Mouse (Mus musculus) embryonic fibroblast, embryonic 13.5 days (primary cell): ENCODE data around the gene Gm20388.

ENCODE experiments used
- CTCF ChIP-seq: IDR thresholded peaks from 2 replicates; pipeline ENCODE4 v1.5.1; 2011; ENCODE audit warnings: mild to moderate bottlenecking, control low read depth, low read length, moderate library complexity, borderline replicate concordance; ENCODE audit not compliant: insufficient read depth
- POLR2A ChIP-seq: IDR thresholded peaks from 2 replicates; pipeline ENCODE4 v1.6.1; 2011; ENCODE audit warnings: low read depth, mild to moderate bottlenecking, control low read depth, low read length, moderate library complexity

DNA sequence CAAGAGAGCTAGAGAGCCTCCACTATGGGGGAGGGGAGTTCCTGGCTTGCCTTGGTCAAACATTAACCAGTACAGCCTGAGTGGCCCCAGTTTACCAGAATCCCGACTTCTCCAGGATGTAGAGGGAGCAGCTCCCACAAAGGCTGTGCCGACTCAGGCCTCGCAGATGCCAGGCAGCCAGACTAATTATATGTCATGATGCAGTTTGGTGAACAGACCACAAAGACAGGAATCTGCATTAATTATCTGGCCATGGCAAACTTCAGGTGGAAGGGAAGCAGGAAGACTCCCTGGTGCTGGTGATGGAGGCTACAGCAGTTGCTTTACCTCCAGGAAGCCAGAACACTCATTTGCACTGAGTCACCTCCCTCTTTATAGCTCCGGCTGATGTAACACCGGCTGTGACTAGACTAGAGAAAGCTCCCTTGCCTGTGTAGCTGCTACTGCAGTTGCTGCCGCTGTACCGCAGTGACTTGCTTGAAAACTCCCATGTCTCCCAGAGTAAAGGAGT lies 1987.3 kb downstream of the Gm20388 start:
- peak; percentile 64; the same call in 1 of the 2 replicates for TF ChIP-seq POLR2A
- TF ChIP-seq CTCF: no peak
